Mouse (Mus musculus) lung, embryonic 15.5 days (tissue): ENCODE data around the gene Ephx4. TPM values are rescaled to one million over a fixed set of nuclear protein-coding genes. Genes with fewer than 3 reads are reported as not detected.

Experiments used
- ATAC-seq: fragments of 200-750 bp; cut with Nextera tagmentation; 2 replicates; pipeline ENCODE4 v1.8.0; 2017; ENCODE audit warnings: moderate number of reproducible peaks, borderline replicate concordance; ENCODE audit not compliant: low FRiP score, low TSS enrichment; ENCODE audit errors: extremely low read depth
- H3K27ac ChIP-seq: fragments of 300-500 bp; sonication (generic); 2 replicates; pipeline ENCODE4 v1.5.1; 2015; ENCODE audit warnings: moderate library complexity, mild to moderate bottlenecking, inconsistent platforms
- H3K27me3 ChIP-seq: fragments of 300-500 bp; sonication (generic); 2 replicates; pipeline ENCODE4 v1.6.1; 2015; ENCODE audit warnings: inconsistent platforms
- H3K36me3 ChIP-seq: fragments of 300-500 bp; sonication (generic); 2 replicates; pipeline ENCODE4 v1.6.1; 2015; ENCODE audit warnings: inconsistent platforms
- H3K4me1 ChIP-seq: fragments of 300-500 bp; sonication (generic); 2 replicates; pipeline ENCODE4 v1.6.1; 2015; ENCODE audit warnings: inconsistent platforms
- H3K4me2 ChIP-seq: fragments of 300-500 bp; sonication (generic); 2 replicates; pipeline ENCODE4 v1.6.1; 2015; ENCODE audit warnings: inconsistent platforms, mild to moderate bottlenecking, moderate library complexity
- H3K4me3 ChIP-seq: fragments of 300-500 bp; sonication (generic); 2 replicates; pipeline ENCODE4 v1.5.1; 2015; ENCODE audit warnings: mild to moderate bottlenecking, inconsistent platforms
- H3K9ac ChIP-seq: fragments of 300-500 bp; sonication (generic); 2 replicates; pipeline ENCODE4 v1.6.1; 2015; ENCODE audit warnings: inconsistent platforms
- H3K9me3 ChIP-seq: fragments of 300-500 bp; sonication (generic); 2 replicates; pipeline ENCODE4 v1.6.1; 2016; ENCODE audit warnings: inconsistent platforms
- WGBS: fragments of 180-500 bp; shearing (Covaris S2); methylation state at CpG from one replicate; pipeline ENCODE4 v1.1.7; 2015; 5-methylcytosine and 5-hydroxymethylcytosine counted together
- polyA plus RNA-seq: library from polyadenylated mRNA; unstranded; fragments of >200 nt; fragmentation: Nextera tagmentation; extraction: Ambion mirVana; gene quantifications from 2 replicates; pipeline ENCODE4 v1.2.1, GENCODE M21; 2015

Ephx4 gene
- polyA plus RNA-seq, 1 experiment from 2014 or later, result 2.5 TPM

DNA sequence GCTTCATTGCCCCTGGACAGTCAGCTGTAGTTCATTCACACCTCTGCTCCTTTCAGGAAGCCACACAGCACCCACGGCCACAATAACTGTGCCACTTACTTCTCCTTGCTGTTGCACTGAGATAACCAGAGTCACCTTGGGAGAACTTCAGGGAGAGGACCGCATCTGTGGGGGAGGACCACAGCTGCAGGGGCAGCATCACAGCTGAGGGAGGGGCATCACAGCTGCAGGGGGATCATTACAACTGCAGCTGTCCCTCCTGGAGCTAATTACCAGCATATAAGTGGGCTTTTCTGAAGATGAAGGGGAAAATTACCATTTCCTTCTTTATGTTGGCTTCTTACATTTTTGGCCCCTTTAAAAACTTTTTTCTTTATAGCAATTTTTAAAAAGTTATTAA lies 8.1 kb upstream of the Ephx4 start:
- H3K4me1 ChIP-seq, result no peaks in the 10 kb centered on the region
- no peak overlapping the region for H3K4me2 ChIP-seq
- no peaks in the 10 kb centered on the region for H3K27me3 ChIP-seq
- 61% methylated on average over 2 of the region's 2 CpGs for WGBS
- H3K36me3 ChIP-seq, result no peaks in the 10 kb centered on the region
- no peaks in the 10 kb centered on the region for H3K9me3 ChIP-seq
- no peak overlapping the region for H3K4me3 ChIP-seq
- H3K9ac ChIP-seq, result no peak overlapping the region
- ATAC-seq, result no peak
- no peak overlapping the region for H3K27ac ChIP-seq

DNA sequence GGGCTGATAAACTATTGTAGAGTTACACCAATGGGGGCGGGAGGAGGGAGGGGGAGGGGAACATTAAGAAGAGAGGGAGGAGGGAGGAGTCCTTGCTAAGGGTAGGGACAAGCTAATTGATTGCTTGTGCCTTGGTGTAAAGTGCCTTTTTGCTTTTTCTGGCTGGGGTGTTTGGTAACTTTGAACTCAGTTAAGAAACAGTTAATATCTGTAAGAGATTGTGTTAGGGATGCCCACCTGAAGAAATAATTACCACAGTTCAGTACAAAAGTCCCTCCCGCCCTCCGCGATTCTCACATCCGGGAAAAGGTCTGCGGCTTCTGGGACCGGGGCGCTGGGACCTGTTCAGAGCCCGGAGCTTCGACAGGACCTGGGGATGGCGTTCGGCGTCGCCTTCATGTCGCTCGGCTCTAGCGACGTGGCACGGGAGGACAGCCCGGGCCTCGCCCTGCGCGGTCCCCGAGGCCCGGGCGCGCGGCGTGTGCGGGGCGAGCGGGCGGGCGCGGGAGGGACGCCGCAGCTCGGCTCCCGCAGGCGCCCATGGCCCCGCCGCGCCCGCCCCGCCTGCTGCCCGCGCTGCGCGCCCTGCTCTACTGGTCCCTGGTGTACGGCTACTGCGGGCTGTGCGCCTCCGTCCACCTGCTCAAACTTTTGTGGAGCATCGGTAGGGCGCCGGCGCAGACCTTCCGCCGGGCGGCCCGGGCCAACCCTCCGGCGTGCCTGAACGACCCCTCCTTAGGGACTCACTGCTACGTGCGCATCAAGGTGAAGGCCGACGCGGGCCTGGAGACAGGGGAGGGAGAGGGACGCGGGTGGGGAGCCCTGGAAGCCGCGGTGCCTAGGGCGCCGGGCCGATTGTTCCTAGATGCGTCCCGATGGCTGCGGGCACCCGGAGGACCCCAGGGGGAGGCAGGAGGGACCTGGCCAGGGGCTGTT lies 743 bp downstream of the Ephx4 start:
- Histone ChIP-seq H3K4me1 (peaks cover 5% of the 10 kb centered on the region), H3K9me3 (no peaks in the 10 kb centered on the region), H3K9ac (peak overlapping the region; percentile 40), H3K27ac (no peak overlapping the region), H3K4me3 (peak overlapping the region; percentile 55), H3K27me3 (peaks cover 33% of the 10 kb centered on the region), H3K36me3 (no peaks in the 10 kb centered on the region), H3K4me2 (peak overlapping the region; percentile 97)
- ATAC-seq, result peak; percentile 64
- WGBS, result 1% methylated on average over 52 of the region's 80 CpGs

DNA sequence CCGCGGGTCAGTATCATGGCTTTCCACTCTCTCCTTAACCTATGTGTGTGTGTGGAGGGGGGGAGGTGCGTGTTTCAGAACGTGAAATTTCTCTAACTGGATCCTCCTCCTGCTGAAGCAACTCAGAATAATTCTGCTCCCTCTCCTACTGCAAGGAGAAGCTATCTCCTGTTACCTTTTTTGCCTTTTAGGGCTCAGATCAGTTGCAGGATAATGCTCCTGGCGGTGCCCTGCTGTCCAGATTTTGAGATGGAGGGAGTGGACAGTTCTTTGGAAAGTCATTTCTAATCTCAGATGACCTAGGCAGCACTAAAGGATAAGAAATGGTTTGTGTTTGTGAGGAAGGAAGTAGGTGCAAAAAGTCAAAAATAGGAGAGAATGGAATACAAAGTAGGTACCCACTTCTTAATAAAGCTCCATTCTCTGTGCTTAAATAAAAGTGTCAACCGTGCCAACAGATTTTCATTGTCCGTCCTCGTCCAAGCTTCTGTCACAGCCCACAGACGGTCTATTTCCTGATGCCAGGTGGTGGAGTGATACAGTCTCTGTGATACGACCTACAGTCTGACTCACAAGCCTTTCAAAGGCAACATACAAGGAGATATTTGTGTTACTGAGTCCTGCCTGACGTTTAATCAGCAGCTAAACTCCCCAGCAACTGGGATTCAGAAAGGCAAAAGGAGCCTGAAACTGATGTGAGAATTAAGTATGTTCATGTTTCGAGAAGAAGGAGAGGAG lies 1.6 kb downstream of the Ephx4 start:
- peaks cover 5% of the 10 kb centered on the region for H3K4me1 ChIP-seq
- H3K9me3 ChIP-seq, result no peaks in the 10 kb centered on the region
- peak overlapping the region; percentile 97 for H3K4me2 ChIP-seq
- 28% methylated on average over 12 of the region's 12 CpGs for WGBS
- ATAC-seq, result no peak
- peak overlapping the region; percentile 55 for H3K4me3 ChIP-seq
- H3K27me3 ChIP-seq, result peaks cover 33% of the 10 kb centered on the region
- no peak overlapping the region for H3K27ac ChIP-seq
- peak overlapping the region; percentile 40; the same call in 1 of the 2 replicates for H3K9ac ChIP-seq
- no peaks in the 10 kb centered on the region for H3K36me3 ChIP-seq

DNA sequence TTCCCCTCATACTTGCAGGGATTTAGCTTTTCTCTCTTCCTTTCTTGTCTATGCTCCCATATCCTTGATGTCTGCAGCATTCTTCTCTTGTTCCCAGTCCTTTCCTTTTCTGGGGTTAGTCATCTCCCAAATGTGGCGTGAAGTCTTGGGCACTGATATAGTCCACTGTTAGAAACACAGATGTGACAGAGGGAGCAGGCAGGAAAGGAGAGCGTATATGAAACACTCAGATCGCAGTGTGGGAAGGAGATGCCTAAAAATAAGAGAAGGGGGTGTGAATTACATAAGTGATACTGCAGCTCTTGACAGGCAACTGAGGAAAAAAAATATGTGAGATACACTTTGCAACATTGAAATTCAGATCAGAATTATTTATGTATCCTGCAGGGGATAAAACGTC lies 2.8 kb downstream of the Ephx4 start:
- H3K9me3 ChIP-seq, result no peaks in the 10 kb centered on the region
- 66% methylated on average over 4 of the region's 4 CpGs for WGBS

DNA sequence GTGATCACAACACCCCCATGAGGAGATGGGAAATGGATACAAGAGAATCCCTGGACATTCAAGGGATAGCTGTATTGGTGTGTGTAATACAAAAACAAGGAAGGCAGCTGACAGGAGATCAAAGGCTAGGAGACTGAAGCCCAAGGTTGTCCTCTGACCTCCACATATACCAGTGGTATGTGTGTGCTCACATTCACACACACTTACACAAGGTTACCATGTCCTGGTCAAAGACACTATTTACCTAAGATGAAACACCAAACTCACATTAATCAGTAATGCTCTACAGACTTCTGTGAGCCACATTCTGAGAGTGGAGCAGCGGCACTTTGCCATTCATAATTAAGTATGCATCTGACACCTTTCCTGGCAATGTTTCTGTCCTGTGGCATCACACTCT lies 7.8 kb downstream of the Ephx4 start:
- ATAC-seq, result no peak
- Histone ChIP-seq H3K27ac (no peak overlapping the region), H3K4me3 (no peak overlapping the region), H3K9me3 (no peaks in the 10 kb centered on the region), H3K36me3 (no peaks in the 10 kb centered on the region), H3K9ac (no peak overlapping the region), H3K27me3 (peaks cover 1% of the 10 kb centered on the region), H3K4me1 (no peaks in the 10 kb centered on the region), H3K4me2 (no peak overlapping the region)
- WGBS, result 80% methylated on average over 1 of the region's 1 CpGs

More for the DNA sequence above, 2.8 kb downstream of the Ephx4 start:
- Histone ChIP-seq H3K4me3 (no peak overlapping the region), H3K27me3 (peaks cover 33% of the 10 kb centered on the region), H3K36me3 (no peaks in the 10 kb centered on the region), H3K4me1 (peaks cover 5% of the 10 kb centered on the region), H3K9ac (no peak overlapping the region), H3K27ac (no peak overlapping the region), H3K4me2 (no peak overlapping the region)
- no peak for ATAC-seq

DNA sequence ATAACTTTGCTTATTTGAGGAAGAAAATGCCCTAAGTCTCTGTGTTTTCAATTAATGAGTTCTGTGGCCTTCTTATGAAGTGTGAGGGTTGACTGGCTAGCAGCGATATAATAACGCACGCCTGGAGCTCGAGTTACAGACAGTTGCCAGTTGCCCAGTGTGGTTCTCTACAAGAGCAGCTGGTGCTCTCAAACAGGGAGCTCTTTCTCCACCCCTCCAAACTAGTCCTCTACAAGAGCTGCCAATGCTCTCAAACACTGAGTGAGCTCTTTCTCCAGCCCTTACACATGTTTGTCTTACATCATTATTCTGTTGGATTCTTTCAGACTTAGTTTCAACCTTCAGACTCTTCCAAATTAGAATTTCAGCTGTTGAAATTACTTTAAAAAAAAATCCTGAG lies 8.8 kb downstream of the Ephx4 start:
- ATAC-seq, result no peak
- H3K9me3 ChIP-seq, result no peaks in the 10 kb centered on the region

DNA sequence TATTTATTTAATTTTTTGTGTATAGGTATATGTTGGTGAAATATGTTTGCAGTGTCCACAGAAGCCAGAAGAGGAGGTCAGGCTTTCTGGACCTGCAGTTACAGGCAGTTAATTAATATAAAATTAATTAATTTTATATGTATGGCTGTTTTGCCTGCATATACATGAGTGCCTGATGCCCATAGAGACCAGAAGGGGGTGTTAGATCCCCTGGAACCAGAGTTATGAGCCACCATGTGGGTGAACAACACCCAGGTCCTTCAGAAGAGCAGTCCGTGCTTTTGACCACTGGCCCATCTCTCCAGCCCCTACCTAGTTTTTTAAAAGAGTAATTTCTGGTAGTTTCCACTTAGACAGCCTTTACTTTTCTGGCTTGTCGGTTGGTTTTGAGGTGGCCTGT lies 9.7 kb downstream of the Ephx4 start:
- Histone ChIP-seq H3K4me1 (no peaks in the 10 kb centered on the region), H3K27ac (no peak overlapping the region), H3K4me2 (no peak overlapping the region), H3K4me3 (no peak overlapping the region), H3K9ac (no peak overlapping the region), H3K36me3 (no peaks in the 10 kb centered on the region), H3K27me3 (no peaks in the 10 kb centered on the region), H3K9me3 (no peaks in the 10 kb centered on the region)
- WGBS, result 80% methylated on average over 2 of the region's 2 CpGs
- no peak for ATAC-seq

More for the DNA sequence above, 8.8 kb downstream of the Ephx4 start:
- Histone ChIP-seq H3K4me3 (no peak overlapping the region), H3K36me3 (no peaks in the 10 kb centered on the region), H3K4me1 (no peaks in the 10 kb centered on the region), H3K27me3 (no peaks in the 10 kb centered on the region), H3K27ac (no peak overlapping the region), H3K9ac (no peak overlapping the region), H3K4me2 (no peak overlapping the region)
- WGBS, result 40% methylated on average over 4 of the region's 4 CpGs

DNA sequence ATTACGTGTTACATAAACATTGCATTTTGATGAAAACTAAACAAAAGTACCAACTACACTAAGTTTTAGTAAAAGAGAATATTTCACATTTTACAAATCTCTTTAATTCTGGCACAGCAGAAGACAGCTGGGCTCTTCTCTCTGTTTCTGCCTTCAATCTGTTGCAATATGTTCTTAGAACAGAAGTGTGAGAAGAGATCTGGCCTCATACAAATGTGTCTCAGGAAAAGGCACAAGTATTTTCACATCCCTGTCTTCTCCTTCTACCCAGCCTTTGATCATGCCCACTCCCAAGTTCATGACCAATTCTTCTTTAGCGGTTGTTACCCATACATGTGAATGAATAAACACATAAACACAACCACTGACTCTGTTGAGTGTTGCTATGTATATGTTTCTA lies 12.6 kb downstream of the Ephx4 start:
- Histone ChIP-seq H3K27me3 (no peaks in the 10 kb centered on the region), H3K9ac (no peak overlapping the region), H3K36me3 (no peaks in the 10 kb centered on the region), H3K27ac (no peak overlapping the region), H3K4me2 (no peak overlapping the region), H3K4me3 (no peak overlapping the region), H3K9me3 (no peaks in the 10 kb centered on the region), H3K4me1 (no peaks in the 10 kb centered on the region)
- no peak for ATAC-seq
- 63% methylated on average over 2 of the region's 2 CpGs for WGBS

DNA sequence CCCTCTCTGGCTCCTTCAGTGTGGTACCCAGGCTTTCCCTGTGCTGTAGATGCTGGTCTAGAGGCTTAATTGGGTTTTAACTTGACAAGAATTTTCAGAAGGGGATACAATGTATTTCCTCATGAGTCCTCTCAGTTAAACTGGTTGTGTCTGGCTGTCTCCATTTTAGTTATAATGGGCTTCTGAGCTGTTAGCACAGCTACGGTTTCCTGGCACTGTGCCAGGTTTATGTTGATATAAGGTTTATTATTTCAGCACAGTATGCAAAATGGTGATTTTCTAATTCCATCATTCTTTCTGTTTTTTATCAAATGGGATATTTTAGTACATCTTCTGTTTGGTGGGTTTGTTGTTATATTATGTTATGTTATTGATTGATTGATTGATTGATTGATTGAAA lies 19.1 kb downstream of the Ephx4 start:
- ATAC-seq, result no peak
- Histone ChIP-seq H3K36me3 (no peaks in the 10 kb centered on the region), H3K4me2 (no peak overlapping the region), H3K27ac (no peak overlapping the region), H3K9ac (no peak overlapping the region), H3K9me3 (no peaks in the 10 kb centered on the region), H3K4me1 (no peaks in the 10 kb centered on the region), H3K27me3 (no peaks in the 10 kb centered on the region), H3K4me3 (no peak overlapping the region)
- WGBS, result 5% methylated on average over 1 of the region's 1 CpGs

DNA sequence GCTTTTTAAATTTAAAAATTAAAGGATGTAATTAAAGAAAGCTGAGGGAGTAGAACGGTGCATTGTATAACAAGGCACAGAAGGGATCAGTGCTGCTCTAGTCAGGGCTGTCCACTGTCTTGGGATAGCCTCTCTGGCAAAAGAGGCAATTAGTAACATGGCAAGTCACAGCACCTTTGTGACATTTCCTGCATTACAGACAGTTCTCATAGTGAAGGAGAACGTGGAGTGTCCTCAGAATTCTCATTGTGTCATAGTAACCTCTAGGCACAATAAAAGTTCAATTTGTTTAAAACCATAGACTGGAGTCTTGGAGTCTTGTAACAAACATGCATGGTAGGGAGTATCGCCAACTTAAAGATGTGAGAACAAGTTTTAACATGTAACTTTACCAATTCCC lies 28.7 kb downstream of the Ephx4 start, which contains the start of gene Lpcat2b:
TSS of gene Lpcat2b (plus strand) at position 301 of the 400 bp plus-strand sequence.
- WGBS, result 75% methylated on average over 3 of the region's 3 CpGs
- Histone ChIP-seq H3K4me3 (no peak within 1 kb of the TSS), H3K27me3 (no peaks in the 10 kb centered on the region), H3K36me3 (no peaks in the 10 kb centered on the region), H3K4me1 (no peaks in the 10 kb centered on the region), H3K27ac (no peak within 1 kb of the TSS), H3K9me3 (no peaks in the 10 kb centered on the region), H3K9ac (no peak within 1 kb of the TSS), H3K4me2 (no peak within 1 kb of the TSS)
- ATAC-seq, result no peak

DNA sequence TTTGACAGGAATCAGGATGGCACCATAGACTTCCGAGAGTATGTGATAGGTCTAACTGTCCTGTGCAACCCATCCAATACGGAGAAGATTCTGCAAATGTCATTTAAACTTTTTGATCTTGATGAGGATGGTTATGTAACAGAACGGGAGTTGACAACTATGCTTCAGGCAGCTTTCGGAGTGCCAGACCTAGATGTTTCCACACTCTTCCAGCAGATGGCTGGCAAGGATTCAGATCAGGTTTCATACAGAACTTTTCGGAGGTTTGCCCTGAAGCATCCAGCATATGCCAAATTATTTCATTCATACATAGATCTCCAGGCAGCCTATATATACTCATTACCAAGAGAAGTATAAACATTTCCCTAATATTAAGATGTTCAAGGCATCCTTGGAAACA lies 31.5 kb downstream of the Ephx4 start:
- H3K36me3 ChIP-seq, result no peaks in the 10 kb centered on the region
- no peak overlapping the region for H3K27ac ChIP-seq
- H3K4me3 ChIP-seq, result no peak overlapping the region
- ATAC-seq, result no peak
- 75% methylated on average over 5 of the region's 5 CpGs for WGBS
- no peak overlapping the region for H3K4me2 ChIP-seq
- no peaks in the 10 kb centered on the region for H3K9me3 ChIP-seq
- peaks cover 7% of the 10 kb centered on the region; the same call in 1 of the 2 replicates for H3K4me1 ChIP-seq
- H3K27me3 ChIP-seq, result no peaks in the 10 kb centered on the region
- no peak overlapping the region for H3K9ac ChIP-seq

DNA sequence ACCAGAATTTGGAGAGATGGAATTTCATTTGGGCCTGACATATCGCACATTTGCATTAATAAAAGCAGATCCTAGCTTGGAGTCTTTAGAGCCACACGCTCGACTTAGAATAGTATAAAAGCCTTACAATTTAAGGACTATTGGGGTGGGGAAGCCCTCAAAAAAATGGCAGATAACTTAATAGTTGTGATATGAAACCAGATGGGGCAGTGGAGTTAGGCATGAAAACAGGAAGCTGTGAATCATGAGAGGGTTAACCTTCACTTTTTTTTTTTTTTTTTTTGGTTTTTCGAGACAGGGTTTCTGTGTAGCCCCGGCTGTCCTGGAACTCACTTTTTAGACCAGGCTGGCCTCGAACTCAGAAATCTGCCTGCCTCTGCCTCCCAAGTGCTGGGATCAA lies 33.6 kb downstream of the Ephx4 start:
- H3K9me3 ChIP-seq, result no peaks in the 10 kb centered on the region
- no peak overlapping the region for H3K4me2 ChIP-seq
- no peaks in the 10 kb centered on the region for H3K36me3 ChIP-seq
- H3K9ac ChIP-seq, result no peak overlapping the region
- peaks cover 7% of the 10 kb centered on the region; the same call in 1 of the 2 replicates for H3K4me1 ChIP-seq
- H3K4me3 ChIP-seq, result no peak overlapping the region
- no peak overlapping the region for H3K27ac ChIP-seq
- WGBS, result 85% methylated on average over 6 of the region's 6 CpGs
- H3K27me3 ChIP-seq, result no peaks in the 10 kb centered on the region
- no peak for ATAC-seq
